17 mouse cellular contexts compared by ENCODE assay signal in the genomic region with DNA sequence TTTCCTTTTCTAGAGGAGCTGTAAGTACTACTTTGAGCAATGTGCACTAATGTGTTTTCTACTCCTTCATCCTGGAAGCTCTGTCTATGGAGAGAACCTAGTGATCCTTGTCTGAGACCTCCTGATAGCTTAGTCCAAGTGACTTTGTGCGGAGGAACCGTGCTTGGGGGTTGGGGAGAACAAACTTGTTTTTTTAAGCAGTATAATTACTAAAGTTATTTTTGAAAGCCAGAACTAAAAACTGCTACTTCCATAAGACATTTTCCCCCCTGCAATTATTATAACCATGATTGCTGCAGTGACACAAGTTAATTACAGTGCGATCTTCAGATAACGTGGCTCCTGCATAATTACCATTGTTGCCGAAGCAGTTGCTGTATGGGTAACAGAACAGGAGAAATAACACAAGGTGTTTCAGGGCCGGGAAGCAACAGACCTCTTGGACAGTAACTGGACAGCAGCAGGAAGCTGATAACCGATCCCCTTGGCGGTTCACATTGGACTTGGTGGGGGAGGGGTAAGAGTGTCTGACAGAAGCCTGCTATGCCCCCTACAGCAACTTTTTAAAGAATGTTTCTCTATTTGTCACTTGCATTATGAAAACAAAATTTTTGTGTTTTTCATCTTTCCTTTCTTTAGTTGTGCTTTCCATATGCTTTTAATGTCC. TPM values are rescaled to one million over a fixed set of nuclear protein-coding genes. Genes with fewer than 3 reads are reported as not detected.
DNase-seq lines count a peak whose midpoint lies in the region; ATAC-seq lines count a peak whose summit lies in the region.
"Had no signal": no experiment of that assay in that cellular context is flagged by ENCODE, and none has a peak within 500 bp of the region (broad histone marks: within the 10 kb centered on the region; RNA-seq: fewer than 3 reads in every experiment).

No protein-coding gene starts in this region.

- peak; percentile 81 for DNase-seq in heart, adult 11 months
- no peak for DNase-seq in heart, postnatal 36 days
- DNase-seq in liver, result no peak
- DNase-seq in skeletal muscle tissue, adult 2 months (ENCODE audit: low read depth, low spot score), result peak; percentile 27
- no peak for DNase-seq in hindbrain, embryonic 14.5 days (ENCODE audit: low spot score)
- DNase-seq: cerebellum, adult 9-11 months; gastrocnemius, postnatal 25 days; kidney, postnatal 10 days; midbrain, embryonic 14.5 days; thymus, postnatal 4 days had no signal

- no peak overlapping the region for H3K4me3 ChIP-seq in liver, embryonic 12.5 days
- no peak overlapping the region for H3K4me3 ChIP-seq in heart, embryonic 14.5 days (ENCODE audit: control insufficient read depth in 1 of 2, insufficient read depth in 1 of 2, low read depth in 1 of 2, low read length in 2 of 2)
- no peak overlapping the region for H3K4me3 ChIP-seq in hindbrain, embryonic 14.5 days (replicated peaks; ENCODE audit: low read length)
- H3K4me3 ChIP-seq in intestine, embryonic 15.5 days (replicated peaks), result no peak overlapping the region
- H3K4me3 ChIP-seq: embryonic facial prominence, embryonic 12.5 days; layer of hippocampus, adult 2 months had no signal

- WGBS in liver, embryonic 12.5 days (ENCODE audit: insufficient replicate concordance), result 40% methylated on average over 8 of the region's 8 CpGs
- WGBS in heart, embryonic 14.5 days, result 42% methylated on average over 8 of the region's 8 CpGs
- WGBS in hindbrain, embryonic 14.5 days, result 58% methylated on average over 8 of the region's 8 CpGs
- 61% methylated on average over 8 of the region's 8 CpGs for WGBS in intestine, embryonic 15.5 days

- peak overlapping the region; percentile 29 for H3K4me2 ChIP-seq in liver, embryonic 12.5 days
- H3K4me2 ChIP-seq in heart, embryonic 14.5 days (ENCODE audit: low read length), result 0 out of 2 replicates have a peak overlapping the region, but pooled peaks have one; percentile 18
- no peak overlapping the region for H3K4me2 ChIP-seq in hindbrain, embryonic 14.5 days (replicated peaks)
- no peak overlapping the region for H3K4me2 ChIP-seq in intestine, embryonic 15.5 days (replicated peaks)
- H3K4me2 ChIP-seq: embryonic facial prominence, embryonic 12.5 days had no signal

- no peaks in the 10 kb centered on the region for H3K9me3 ChIP-seq in liver, embryonic 12.5 days (replicated peaks)
- H3K9me3 ChIP-seq in heart, embryonic 14.5 days (ENCODE audit: control insufficient read depth, low read length), result no peaks in the 10 kb centered on the region
- H3K9me3 ChIP-seq in hindbrain, embryonic 14.5 days (ENCODE audit: control insufficient read depth, low read length), result no peaks in the 10 kb centered on the region
- H3K9me3 ChIP-seq in intestine, embryonic 15.5 days, result no peaks in the 10 kb centered on the region
- H3K9me3 ChIP-seq: embryonic facial prominence, embryonic 12.5 days had no signal

- H3K27ac ChIP-seq in liver, embryonic 12.5 days, result no peak overlapping the region
- no peak overlapping the region for H3K27ac ChIP-seq in heart, embryonic 14.5 days (replicated peaks in 1 of 2; ENCODE audit: control insufficient read depth in 1 of 2, insufficient read depth in 1 of 2, low read depth in 2 of 2, low read length in 2 of 2)
- no peak overlapping the region for H3K27ac ChIP-seq in hindbrain, embryonic 14.5 days
- H3K27ac ChIP-seq in intestine, embryonic 15.5 days, result no peak overlapping the region
- H3K27ac ChIP-seq: embryonic facial prominence, embryonic 12.5 days; layer of hippocampus, adult 2 months had no signal

- H3K4me1 ChIP-seq in liver, embryonic 12.5 days, result peaks cover 25% of the 10 kb centered on the region
- H3K4me1 ChIP-seq in heart, embryonic 14.5 days (ENCODE audit: control insufficient read depth in 2 of 2, insufficient read depth in 2 of 2, low read length in 2 of 2), result peaks cover 10 to 38% of the 10 kb centered on the region in 2 experiments
- H3K4me1 ChIP-seq in hindbrain, embryonic 14.5 days (replicated peaks; ENCODE audit: control insufficient read depth, insufficient read depth, low read length), result no peaks in the 10 kb centered on the region
- H3K4me1 ChIP-seq in intestine, embryonic 15.5 days (replicated peaks), result 0 out of 2 replicates have a peak, but pooled peaks cover 5% of the 10 kb centered on the region

- no peak overlapping the region for H3K9ac ChIP-seq in liver, embryonic 12.5 days
- no peak overlapping the region for H3K9ac ChIP-seq in heart, embryonic 14.5 days (ENCODE audit: low read length)
- H3K9ac ChIP-seq in hindbrain, embryonic 14.5 days, result no peak overlapping the region
- no peak overlapping the region for H3K9ac ChIP-seq in intestine, embryonic 15.5 days
- H3K9ac ChIP-seq: embryonic facial prominence, embryonic 12.5 days had no signal

- H3K27me3 ChIP-seq in liver, embryonic 12.5 days (replicated peaks), result no peaks in the 10 kb centered on the region
- no peaks in the 10 kb centered on the region for H3K27me3 ChIP-seq in heart, embryonic 14.5 days (ENCODE audit: control insufficient read depth, insufficient read depth, low read length)
- H3K27me3 ChIP-seq in hindbrain, embryonic 14.5 days (ENCODE audit: control insufficient read depth, insufficient read depth, low read length), result no peaks in the 10 kb centered on the region
- H3K27me3 ChIP-seq in intestine, embryonic 15.5 days (replicated peaks), result no peaks in the 10 kb centered on the region
- H3K27me3 ChIP-seq: embryonic facial prominence, embryonic 12.5 days; Patski had no signal

- 0 out of 2 replicates have a peak, but pooled peaks cover 3% of the 10 kb centered on the region for H3K36me3 ChIP-seq in liver, embryonic 12.5 days
- H3K36me3 ChIP-seq in heart, embryonic 14.5 days (ENCODE audit: control insufficient read depth, insufficient read depth, low read length), result peaks cover 5% of the 10 kb centered on the region
- H3K36me3 ChIP-seq in hindbrain, embryonic 14.5 days (replicated peaks; ENCODE audit: control insufficient read depth, insufficient read depth), result no peaks in the 10 kb centered on the region
- H3K36me3 ChIP-seq in intestine, embryonic 15.5 days, result no peaks in the 10 kb centered on the region

- ATAC-seq in liver, embryonic 12.5 days, result no peak; the same call in 1 of the 2 replicates
- no peak for ATAC-seq in heart, embryonic 14.5 days (ENCODE audit: insufficient number of reproducible peaks, insufficient read depth, low FRiP score, low read depth)
- no peak for ATAC-seq in hindbrain, embryonic 14.5 days (ENCODE audit: low FRiP score)
- no peak for ATAC-seq in intestine, embryonic 15.5 days
- ATAC-seq: activated CD4-positive, CD25-positive, alpha-beta regulatory T cell, adult 4 months; Patski had no signal

- intact Hi-C loops in heart, postnatal 36 days (cut with DNase I), result loop anchor here (5.0 kb wide), 1 partner anchor 54 kb away; a partner anchor contains a TSS

RNA-seq across cellular contexts. Expression of a gene that starts 46.7 kb away (rescaled TPM):
- total RNA-seq in heart, postnatal 36 days (2021), result 1 to 10 TPM; 5.1 to 5.3 TPM
- 26.8 and 28.3 TPM in 2 replicates for polyA plus RNA-seq in liver, embryonic 12.5 days (2016; fragmentation: Nextera tagmentation; extraction: Ambion mirVana)
- polyA plus RNA-seq in heart, embryonic 14.5 days (2014; fragmentation: Nextera tagmentation; extraction: Ambion mirVana), result 25.4 and 27.8 TPM in 2 replicates
- 27.3 and 29.9 TPM in 2 replicates for polyA plus RNA-seq in hindbrain, embryonic 14.5 days (2014; fragmentation: Nextera tagmentation; extraction: Ambion mirVana)
- polyA plus RNA-seq in intestine, embryonic 15.5 days (2015; fragmentation: Nextera tagmentation; extraction: Ambion mirVana), result 45.8 and 51.1 TPM in 2 replicates

RNA-seq across cellular contexts. Expression of a gene that starts 53.4 kb away (rescaled TPM):
- total RNA-seq in heart, postnatal 36 days (2021), result 10 to 100 TPM; 26.3 TPM
- 5.8 and 6.0 TPM in 2 replicates for polyA plus RNA-seq in liver, embryonic 12.5 days (2016; fragmentation: Nextera tagmentation; extraction: Ambion mirVana)
- polyA plus RNA-seq in heart, embryonic 14.5 days (2014; fragmentation: Nextera tagmentation; extraction: Ambion mirVana), result 19.3 and 20.8 TPM in 2 replicates
- 13.1 and 13.6 TPM in 2 replicates for polyA plus RNA-seq in hindbrain, embryonic 14.5 days (2014; fragmentation: Nextera tagmentation; extraction: Ambion mirVana)
- 27.6 and 29.4 TPM in 2 replicates for polyA plus RNA-seq in intestine, embryonic 15.5 days (2015; fragmentation: Nextera tagmentation; extraction: Ambion mirVana)

Comparison
In these comparisons a context has a peak if more than half of its experiments do, and no peak if none do; other contexts are left out.
1. DNase-seq: peak in heart, adult 11 months (single experiment) and skeletal muscle tissue, adult 2 months (single experiment); none in heart, postnatal 36 days (0 of 2), liver (single experiment) and hindbrain, embryonic 14.5 days (single experiment).
2. H3K4me2 ChIP-seq: peak in liver, embryonic 12.5 days (single experiment) and heart, embryonic 14.5 days (single experiment); none in hindbrain, embryonic 14.5 days (single experiment) and intestine, embryonic 15.5 days (single experiment).